Mouse (Mus musculus): ENCODE results near the gene Grk6.
A peak's percentile ranks its signal among the peaks of the same experiment; 100 is the strongest.
"Not testable (repeated sequence)": the region's sequence is repeated elsewhere in the genome, so short reads cannot be mapped to it uniquely, and the experiment has no call there.

Grk6 gene

DNA sequence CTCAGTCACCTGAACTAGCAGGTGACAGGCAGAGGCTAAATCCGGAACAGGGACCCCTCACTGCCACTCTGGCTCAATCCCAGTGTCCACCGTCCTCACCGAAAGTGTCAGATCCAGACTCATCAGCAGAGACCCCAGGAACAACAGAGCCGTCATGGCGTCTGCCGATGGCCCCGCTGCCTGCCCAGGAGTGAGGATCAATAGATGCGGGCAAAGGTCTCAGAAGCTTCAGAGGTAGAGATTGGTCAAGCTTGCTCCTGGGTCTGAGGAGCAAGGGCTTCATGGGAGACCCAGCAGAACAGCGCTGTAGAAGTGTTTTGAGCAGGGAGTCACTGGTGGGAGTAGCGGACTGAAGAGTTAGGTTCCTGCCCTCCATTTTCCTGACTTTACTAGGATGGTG, 18.3 kb upstream of the Grk6 start, which contains the start of gene F12:
Gene F12, minus strand, starts transcription at position 181 of the 400 bp plus-strand sequence.
- DNase-seq (ENCODE audit: low read depth, low spot score), result no peak

DNA sequence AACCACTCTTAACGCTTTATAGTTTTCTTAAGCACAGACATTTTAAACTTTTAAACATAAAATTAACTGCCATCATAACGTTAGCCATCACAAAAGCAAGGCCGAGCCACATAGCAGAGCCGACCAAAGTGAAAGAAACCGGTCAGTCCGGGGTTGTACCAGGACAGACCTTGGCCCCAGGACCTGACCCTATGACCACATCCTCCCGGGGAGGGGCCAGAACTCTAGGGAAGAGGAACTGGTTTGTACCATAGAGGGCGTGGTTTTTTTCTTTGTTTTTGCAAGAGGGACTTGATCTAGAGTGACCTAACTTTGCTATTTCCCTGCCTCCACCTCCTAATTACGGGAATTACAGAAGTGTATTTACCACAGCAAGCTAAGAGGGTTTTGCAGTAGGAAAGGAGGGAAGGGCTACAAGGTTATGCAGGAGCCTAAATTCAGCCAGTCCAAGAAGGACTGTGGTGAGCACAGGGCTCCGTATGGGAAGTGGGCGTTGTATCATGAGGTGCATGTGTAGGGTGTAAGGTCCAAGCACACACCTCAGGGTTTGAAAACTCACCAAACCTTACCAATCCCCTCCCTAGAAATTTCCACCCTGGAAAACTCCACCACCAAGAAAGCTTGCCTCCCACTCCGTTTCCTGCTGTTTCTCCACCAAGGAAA, 15.5 kb upstream of the Grk6 start:
- no peak for DNase-seq (ENCODE audit: low read depth, low spot score)

DNA sequence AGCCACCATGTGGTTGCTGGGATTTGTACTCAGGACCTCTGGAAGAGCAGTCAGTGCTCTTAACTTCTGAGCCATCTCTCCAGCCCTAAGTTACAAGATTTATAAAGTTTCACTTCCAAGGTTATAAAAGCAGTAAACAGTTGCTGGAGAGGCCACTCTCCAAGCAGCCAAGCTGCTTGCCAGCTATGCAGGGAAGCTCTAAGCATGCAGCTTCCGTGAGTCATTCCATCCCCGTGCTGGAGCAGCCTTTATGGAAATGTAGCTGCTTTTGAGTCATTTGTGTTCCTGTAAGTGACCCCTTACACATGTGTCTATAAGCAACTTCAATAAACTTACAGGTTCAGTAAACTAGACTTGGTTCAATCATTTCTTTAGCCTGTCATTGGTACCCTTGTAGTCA, 14.3 kb upstream of the Grk6 start:
- no peak for DNase-seq (ENCODE audit: low read depth, low spot score)

DNA sequence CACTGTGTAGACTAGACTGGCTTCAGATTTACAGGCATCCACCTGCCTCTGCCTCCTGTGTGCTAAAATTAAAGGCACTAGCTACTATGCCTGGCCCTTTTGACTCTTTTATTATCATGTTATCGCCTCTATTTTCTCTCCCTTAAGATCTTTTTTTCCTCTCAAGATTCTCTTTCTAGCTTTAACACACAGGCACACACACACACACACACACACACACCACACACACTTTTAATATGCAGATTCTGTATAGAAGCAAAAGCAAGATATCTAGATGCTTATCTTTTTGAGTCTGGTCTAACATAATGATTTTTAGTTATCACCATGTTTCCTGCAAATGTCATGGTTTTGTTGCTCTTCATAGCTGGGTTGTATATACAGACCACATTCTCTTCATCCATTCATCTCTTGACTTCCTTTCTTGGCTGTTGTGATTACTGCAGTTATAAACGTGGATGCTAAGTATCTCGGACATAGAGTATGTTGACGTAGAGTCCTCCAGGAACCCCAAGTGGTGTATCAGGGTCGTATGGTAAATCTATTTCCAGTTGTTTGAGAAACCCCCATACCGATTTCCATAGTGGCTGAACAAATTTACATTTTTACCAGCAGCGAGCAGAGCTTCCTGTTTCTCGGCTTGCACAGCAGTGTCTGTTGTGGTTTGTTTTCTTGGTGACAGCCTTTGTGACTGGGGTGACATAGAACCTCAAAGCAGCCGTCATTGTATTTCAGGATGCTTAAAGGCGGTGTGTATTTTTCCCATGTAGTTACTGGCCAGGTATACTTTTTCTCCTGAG, 12.8 kb upstream of the Grk6 start:
- DNase-seq (ENCODE audit: low read depth, low spot score), result no peak

DNA sequence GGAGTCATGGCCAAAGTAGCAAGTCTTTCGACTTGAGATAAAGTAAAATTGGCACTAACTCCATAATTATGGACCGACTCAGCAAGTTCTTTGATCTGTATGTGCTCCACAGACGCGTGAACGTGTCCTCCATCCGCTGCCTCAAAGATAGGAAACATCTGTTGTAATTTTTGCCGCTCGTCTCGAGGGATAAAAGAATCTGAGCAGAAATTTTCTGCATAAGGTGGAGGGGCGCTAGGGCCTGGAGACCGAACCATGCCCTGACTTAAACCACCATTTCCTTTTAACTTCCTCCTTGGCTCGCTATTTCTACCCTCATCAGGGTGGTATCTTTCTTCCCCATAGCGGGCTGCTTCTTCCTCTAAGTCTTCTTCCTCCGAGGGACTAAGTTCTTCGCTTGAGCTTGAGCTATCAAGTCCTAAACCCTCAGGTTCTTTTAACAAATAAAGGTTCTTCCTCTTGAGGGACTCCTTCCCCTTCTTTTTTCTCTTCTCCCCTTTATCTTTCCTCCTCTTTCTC, 7.7 kb upstream of the Grk6 start:
- DNase-seq (ENCODE audit: low read depth, low spot score), result not testable (repeated sequence)

DNA sequence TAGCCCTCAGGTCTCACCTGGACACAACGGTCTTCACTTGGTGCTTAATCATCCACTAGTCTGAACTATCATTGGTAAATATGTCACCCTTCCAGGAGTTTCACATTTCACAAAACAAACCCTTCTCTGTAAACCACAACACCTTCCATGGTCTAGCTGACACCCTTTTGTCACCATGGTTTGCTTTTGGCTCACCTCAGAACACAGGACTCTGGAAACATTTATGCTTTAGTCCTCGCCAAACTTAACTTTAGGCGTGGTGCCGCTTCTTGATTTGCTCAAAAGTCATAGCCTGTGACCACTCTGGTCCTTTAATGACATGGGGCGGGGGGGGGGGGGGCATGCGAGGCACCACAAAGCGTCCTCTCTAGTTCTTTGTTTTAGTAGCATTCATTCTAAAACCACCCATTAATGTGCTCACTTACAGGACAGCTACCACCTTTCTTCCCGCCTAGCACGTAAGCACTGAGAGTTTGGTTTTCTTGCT, 1.0 kb upstream of the Grk6 start:
- DNase-seq (ENCODE audit: low read depth, low spot score), result no peak

DNA sequence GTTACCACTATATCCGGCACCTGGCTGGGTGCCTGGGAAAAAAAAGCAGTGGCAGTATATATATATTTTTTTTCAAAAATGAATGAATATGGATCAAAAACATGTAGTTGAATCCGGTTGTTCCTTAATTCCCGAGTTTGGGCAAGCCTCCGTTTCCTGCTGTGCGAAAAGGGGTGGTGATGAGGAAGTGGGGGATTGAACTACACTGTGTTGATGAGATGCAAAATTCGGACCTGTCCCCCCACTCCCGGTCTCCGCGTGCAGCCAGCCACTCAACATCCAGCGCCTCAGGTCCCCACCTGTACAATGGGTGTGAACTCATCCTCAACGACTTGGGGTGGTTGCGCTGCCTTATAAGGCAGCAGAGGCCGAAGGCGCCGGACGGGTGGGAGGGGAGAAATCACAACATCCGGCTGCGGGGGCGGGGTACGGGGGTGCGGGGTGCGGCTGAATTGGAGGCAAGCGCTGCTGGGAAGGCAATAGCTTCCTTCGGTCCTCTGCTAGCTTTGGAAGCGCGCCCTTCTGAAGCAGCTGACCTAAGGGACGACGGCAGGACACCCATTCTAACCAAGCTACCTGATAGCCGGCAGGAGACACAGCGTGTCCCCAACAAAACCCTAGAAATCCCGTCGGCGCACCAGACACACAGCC, 461 bp upstream of the Grk6 start:
- peak; percentile 97 for DNase-seq (ENCODE audit: low read depth, low spot score)

DNA sequence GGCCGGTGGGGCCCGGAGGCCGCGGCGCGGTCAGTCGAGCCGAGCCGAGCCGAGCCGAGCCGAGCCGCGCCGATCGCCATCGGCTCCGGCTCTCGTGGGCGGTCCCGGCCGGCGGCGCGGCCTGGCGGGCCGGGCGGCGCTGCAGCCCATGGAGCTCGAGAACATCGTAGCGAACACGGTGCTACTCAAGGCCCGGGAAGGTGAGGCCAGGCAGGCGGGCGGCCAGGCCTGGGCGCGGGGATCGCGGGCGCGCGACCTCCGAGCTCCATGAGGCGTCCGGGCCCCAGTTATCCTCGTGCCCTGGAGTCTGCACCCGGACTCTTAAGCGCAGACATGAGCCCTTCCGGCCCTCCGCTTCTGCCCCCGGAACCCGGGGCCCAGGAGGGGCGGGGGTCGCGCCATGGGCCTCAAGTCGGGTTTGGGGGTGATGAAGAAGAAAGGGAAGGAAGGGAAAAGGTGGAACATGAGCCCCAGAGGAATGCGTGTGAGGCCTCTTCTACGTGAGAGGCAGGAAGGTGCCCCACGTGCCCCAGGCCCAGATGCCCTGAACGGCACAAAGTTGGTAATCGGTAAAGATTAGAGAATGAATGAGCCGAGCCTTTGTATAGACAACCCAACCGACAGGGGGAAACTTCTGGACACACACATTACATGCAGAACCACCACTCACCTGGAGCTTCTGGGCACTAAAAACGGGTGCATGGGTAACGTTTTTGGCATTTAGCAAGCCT, 654 bp downstream of the Grk6 start:
- DNase-seq (ENCODE audit: low read depth, low spot score), result peak; percentile 61

DNA sequence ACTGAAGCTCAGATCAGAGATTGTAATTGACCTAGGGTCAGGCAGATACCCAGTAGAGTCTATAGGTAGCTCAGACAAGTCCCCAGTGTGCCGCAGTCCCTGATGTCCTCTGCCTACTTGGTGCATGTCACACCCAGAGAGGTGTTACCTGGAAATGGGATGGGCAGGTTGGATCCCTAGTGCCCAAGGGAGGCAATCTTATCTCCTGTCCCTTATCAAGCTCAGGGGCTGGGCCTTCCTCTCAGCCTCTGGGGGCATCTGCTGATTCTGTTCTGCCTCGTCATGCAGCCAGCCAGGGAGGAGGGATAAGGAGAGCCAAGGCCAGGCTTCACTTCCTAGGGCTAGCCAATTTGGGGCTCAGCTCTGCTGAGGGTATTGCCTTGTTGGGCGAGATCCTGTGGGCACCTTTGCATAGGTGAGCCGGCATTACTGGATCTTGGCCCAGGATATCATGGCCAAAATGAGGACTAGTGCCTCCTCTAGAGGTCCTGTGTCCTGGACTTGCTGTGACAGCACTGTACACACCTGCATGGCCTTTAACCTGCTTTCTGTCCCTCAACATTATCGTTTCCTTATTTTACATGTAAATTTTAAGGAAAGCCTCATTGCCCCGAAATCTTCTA, 1.7 kb downstream of the Grk6 start:
- no peak for DNase-seq (ENCODE audit: low read depth, low spot score)

DNA sequence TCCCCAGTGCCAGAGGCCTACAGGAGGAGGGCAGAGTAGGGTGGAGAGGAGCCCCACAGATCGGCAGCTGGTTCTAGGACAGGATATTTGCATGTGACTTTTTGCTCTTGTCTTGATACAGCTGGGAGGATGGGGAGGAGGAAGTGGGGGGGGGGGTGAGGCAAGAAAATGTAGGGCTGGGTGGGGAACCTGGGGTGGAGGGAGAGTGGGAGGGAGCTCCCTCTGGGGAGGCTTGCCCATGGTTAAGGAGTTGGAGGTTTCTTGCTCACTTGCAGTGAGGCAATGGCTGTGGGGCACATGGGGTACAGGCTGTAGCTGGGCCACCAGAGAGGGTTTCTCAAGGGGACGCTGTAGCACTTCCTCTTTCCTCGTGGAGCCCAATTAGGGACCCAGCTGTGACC, 2.7 kb downstream of the Grk6 start:
- DNase-seq (ENCODE audit: low read depth, low spot score), result no peak

DNA sequence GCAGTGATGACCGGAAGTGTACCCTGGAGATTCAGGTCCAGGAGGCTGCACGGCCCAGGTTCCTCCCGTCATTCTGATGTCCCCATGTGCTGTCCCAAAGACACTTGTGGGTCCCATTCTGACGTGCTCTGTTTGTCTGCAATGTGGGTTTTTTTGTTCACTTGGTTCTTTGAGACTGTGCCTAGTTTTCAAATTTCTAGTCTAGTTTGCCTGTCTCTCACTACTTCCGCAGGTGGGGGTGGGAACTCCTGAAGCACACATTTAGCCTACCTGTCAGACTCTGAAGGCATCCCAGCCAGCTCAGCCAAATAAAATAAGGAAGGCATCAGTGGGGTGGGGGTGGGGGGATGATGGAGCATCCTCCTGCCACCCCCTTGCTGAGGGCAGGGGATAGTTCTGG, 3.3 kb downstream of the Grk6 start:
- DNase-seq (ENCODE audit: low read depth, low spot score), result no peak

DNA sequence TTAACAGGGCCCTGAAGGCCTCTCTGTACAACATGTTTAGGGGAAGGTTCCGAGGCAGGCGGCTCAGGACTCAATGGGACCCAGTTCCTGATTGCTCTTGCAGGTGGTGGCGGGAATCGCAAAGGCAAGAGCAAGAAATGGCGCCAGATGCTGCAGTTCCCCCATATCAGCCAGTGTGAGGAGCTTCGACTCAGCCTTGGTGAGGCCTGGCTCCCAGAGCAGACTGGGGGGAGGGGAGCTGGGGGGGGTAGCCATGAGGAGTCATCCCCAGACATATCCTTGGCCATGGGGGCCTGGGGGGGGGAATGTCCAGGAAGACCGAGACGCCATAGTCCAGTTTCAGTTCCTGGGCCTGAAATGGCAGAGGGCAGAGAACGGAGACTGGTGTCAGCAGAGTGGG, 4.3 kb downstream of the Grk6 start:
- DNase-seq (ENCODE audit: low read depth, low spot score), result no peak

DNA sequence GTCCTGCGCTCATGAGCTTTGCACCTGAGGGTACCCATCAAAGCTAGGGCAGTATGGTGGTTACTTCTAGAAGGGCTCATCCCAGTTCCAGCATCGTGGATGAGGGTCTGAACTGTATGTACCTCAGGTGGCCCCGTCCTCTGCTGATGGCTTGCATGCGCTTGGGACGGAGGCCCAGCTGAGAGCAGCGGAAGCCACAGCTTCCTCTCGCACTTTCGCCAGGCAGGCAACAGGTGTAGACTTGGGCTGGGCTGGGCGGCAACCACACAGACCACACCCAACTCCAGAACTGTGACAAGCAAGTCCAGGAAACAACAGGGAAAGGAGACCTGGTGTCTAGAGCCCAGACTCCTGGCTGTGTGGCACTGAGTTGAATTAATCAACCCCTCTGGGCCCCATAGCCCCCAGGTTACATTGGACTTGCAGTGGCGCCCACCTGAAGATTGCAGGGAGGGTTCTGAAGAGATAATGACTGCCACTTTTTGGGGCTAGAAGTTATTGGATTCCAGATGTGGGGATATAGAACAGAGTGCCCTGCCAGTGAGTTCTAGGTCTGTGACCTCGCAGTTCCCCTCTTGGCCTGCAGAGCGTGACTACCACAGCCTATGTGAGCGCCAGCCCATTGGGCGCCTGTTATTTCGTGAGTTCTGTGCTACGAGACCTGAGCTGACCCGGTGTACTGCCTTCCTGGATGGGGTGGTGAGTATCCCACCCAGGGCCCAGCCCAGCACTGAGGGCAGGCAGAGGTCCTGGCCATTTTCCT, 5.0 kb downstream of the Grk6 start:
- DNase-seq (ENCODE audit: low read depth, low spot score), result peak; percentile 61

DNA sequence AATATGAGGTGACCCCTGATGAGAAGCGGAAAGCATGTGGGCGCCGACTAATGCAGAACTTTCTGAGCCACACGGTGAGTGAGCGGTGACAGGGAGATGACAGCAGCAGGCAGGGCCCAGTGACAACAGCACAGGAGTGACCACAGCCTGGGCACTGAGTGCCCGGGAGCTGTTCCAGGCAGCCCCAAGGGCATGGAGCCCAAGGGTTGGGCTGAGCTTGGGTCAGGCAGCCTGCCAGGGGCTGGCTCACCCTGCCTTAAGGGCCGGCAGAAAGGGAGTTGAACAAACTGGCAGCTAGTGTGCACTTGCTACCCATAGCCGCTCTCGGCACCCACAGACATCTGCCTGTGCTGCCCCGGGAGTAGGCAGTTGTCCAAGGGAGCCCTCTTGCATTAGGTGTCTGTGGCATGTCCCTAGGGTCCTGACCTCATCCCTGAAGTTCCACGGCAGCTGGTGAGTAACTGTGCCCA, 5.7 kb downstream of the Grk6 start:
- DNase-seq (ENCODE audit: low read depth, low spot score), result no peak

DNA sequence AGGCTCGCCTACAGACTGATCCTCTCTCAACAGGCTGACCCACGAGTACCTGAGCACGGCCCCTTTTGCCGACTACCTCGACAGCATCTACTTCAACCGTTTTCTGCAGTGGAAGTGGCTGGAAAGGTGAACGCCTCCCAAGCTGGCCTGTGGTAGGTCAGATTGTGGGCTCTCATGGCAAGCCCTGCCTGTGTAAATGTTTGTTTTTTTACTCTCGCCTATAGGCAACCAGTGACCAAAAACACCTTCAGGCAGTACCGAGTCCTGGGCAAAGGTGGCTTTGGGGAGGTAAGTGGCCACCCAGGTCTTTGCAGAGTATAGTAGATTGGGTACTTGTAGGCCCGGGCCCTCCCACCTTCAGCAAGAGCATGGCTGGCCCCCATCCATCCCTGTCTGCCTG, 6.4 kb downstream of the Grk6 start:
- no peak for DNase-seq (ENCODE audit: low read depth, low spot score)

DNA sequence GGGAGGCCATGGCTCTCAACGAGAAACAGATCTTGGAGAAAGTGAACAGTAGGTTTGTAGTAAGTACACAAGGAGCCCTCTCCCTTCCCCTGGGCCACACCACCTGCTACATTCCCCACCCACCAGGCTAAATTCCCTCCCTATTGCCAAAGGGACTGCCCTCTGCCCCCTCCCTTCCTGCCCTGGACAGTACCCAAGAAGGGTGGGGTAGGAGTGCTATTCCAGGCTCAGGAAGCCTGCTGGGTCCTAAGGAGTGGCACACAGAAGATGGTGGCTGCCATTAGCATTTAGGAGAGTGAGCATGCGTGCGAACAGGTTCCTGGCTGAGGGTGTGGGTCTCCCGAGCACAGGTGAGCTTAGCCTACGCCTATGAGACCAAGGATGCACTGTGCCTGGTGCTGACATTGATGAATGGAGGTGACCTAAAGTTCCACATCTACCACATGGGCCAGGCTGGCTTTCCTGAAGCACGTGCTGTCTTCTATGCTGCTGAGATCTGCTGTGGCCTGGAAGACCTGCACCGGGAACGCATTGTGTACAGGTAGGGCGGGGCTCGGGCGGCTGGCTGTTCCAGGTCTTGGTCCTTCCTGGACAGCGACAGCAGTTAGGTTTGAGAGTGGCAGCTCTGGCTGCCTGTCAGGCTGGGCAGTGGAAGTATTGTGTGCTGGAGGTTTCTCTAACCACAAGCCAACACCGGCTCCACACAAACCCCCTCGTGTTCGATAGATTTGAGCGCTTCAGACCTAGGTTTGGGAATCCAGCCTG, 7.1 kb downstream of the Grk6 start:
- DNase-seq (ENCODE audit: low read depth, low spot score), result peak; percentile 49

DNA sequence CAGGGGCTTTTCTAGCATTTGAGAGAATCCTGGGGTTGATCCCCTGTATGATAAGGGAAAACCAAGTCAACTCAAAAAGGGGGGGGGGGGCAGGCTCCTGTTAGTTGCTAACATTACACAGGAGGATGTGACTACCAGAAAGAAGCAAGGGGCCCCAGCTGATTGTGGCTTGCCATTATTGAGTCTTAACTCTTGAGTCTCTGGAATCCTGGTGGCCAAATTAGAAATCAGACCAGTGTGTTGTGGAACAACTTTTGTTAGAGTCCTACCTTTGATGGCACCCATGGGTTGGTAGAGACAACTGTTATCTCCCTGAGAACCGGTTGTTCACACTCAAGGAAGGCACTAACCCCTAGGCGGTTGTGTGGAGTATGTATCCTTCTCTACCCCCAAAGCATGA, 18.1 kb downstream of the Grk6 start:
- no peak for DNase-seq (ENCODE audit: low read depth, low spot score)

DNA sequence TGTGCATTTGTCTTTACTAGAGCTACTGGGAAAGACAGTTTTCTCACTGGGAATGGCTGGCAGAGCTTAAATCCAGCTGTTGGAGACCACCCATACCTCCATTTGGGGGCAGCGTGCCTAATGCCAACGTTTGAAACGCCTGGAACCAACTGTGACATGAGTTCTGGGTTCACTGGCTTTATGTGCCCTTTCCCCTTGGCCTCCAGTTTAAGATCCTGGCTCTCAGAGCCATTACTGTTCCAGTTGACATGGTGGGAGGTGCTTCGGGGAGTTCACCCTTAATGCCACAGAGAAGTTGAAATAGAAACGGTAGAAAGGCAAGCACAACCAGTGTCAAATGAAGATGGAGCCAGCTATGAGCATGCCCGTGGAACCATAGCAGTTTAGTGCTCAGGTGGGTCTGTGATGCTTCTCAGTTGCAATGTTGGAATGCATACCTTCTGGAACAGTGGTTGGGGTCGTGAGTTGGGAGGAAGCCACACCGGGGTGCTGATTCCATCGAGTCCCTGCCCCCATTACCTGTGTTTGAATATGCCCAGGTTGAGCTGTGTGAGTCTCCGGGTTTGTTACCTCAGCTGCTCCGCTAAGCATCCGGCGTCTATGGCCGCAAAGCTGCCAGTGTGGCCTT, 18.6 kb downstream of the Grk6 start:
- no peak for DNase-seq (ENCODE audit: low read depth, low spot score)
